Mouse (Mus musculus) thymus, adult 2 months (tissue): Measurements from ENCODE around the gene Eif4a3. TPM values are rescaled to one million over a fixed set of nuclear protein-coding genes. Genes with fewer than 3 reads are reported as not detected.

Experiments used
- DNase-seq: peaks from one replicate; pipeline ENCODE4 v3.0.0; 2021
- H3K27ac ChIP-seq: fragments of 200-500 bp; 2 replicates; pipeline ENCODE4 v1.5.1; 2012; ENCODE audit warnings: low read length, control low read depth; ENCODE audit not compliant: control insufficient read depth, insufficient read depth
- H3K27me3 ChIP-seq: fragments of 200-500 bp; 2 replicates; pipeline ENCODE4 v1.6.1; 2012; ENCODE audit warnings: mild to moderate bottlenecking, low read length, moderate library complexity, mixed read lengths; ENCODE audit not compliant: control insufficient read depth, insufficient read depth
- H3K36me3 ChIP-seq: fragments of 200-500 bp; 2 replicates; pipeline ENCODE4 v1.6.1; 2012; ENCODE audit warnings: mild to moderate bottlenecking, low read length, moderate library complexity; ENCODE audit not compliant: control insufficient read depth, insufficient read depth
- H3K4me1 ChIP-seq: fragments of 200-500 bp; replicated peaks from 2 replicates; pipeline ENCODE4 v1.6.1; 2012; ENCODE audit warnings: low read length; ENCODE audit not compliant: control insufficient read depth, insufficient read depth
- H3K4me3 ChIP-seq: fragments of 200-500 bp; 2 replicates; pipeline ENCODE4 v1.5.1; 2012; ENCODE audit warnings: mild to moderate bottlenecking, low read length, control low read depth, moderate library complexity; ENCODE audit not compliant: control insufficient read depth, insufficient read depth
- CTCF ChIP-seq: fragments of 200-500 bp; IDR thresholded peaks from 2 replicates; pipeline ENCODE4 v1.5.1; 2012; ENCODE audit warnings: mild to moderate bottlenecking, control low read depth, low read length, moderate library complexity, borderline replicate concordance; ENCODE audit not compliant: control insufficient read depth, poor library complexity, insufficient read depth; ENCODE audit errors: extremely low read depth
- POLR2A ChIP-seq: fragments of 200-500 bp; IDR thresholded peaks from 2 replicates; pipeline ENCODE4 v1.6.1; 2012; ENCODE audit warnings: mild to moderate bottlenecking, low read length, control low read depth, moderate library complexity; ENCODE audit not compliant: control insufficient read depth, poor library complexity, insufficient read depth; ENCODE audit errors: extremely low read depth
- WGBS: fragments of 180-500 bp; shearing (Covaris S2); methylation state at CpG from one replicate; pipeline ENCODE4 v1.1.7; 2018; 5-methylcytosine and 5-hydroxymethylcytosine counted together
- polyA plus RNA-seq: library from polyadenylated mRNA; depleted of rRNA; stranded (reverse); fragments of >200 nt; gene quantifications from 2 replicates; pipeline ENCODE4 v1.2.3, GENCODE M21; 2012

Gene Eif4a3
- polyA plus RNA-seq, 1 experiment, result 178 TPM

DNA sequence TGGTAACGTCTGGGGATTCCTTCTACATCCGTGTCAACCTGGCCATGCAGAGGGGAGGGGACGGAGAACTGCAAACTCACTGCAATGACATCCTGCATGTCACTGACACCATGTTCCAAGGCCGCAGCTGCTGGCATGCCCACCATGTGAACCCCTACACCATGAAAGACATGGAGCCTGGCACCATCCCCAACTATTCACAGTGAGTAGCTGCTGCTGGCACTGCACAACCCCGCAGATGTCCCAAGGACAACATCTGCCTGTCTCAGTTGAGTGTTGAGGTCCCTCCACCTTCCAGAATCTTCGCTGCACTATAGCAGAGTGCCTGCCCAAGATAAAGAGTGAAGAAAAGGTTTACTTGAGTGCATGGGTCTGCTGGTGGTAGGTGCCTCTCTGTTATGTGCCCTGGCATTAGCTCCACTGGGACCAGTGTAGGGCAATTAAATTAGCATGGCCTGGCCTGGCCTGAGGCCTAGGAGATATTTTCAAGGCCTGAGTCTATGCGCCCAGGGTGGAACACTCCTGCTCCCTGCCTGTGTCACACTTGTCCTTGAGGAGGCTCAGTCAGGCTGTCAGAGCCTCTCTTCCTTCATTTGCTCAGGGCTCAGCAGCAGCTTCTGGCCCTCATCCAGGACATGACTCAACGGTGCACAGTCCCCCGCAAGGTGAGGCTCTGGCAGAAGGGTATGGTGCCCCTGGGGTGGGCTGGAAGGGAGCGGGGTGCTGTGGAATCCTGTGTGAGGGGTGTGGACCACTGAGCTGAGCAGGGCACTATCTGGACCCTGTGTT lies 38.6 kb upstream of the Eif4a3 start:
- Histone ChIP-seq H3K4me3 (no peak overlapping the region), H3K27me3 (no peaks in the 10 kb centered on the region), H3K27ac (no peak overlapping the region), H3K4me1 (no peaks in the 10 kb centered on the region), H3K36me3 (no peaks in the 10 kb centered on the region)
- DNase-seq, result no peak
- no peak for TF ChIP-seq CTCF
- 86% methylated on average over 10 of the region's 10 CpGs for WGBS

GRCm38 (mm10) chr11:119331970-119332369 lies 32.1 kb upstream of the Eif4a3 start:
- Histone ChIP-seq H3K36me3 (no peaks in the 10 kb centered on the region), H3K27me3 (no peaks in the 10 kb centered on the region), H3K27ac (no peak overlapping the region), H3K4me3 (no peak overlapping the region), H3K4me1 (no peaks in the 10 kb centered on the region)
- WGBS, result 18% methylated on average over 3 of the region's 3 CpGs
- no peak for DNase-seq
- TF ChIP-seq CTCF (no peak), POLR2A (no peak)

GRCm38 (mm10) chr11:119330592-119330991 lies 30.7 kb upstream of the Eif4a3 start:
- DNase-seq, result no peak
- 76% methylated on average over 4 of the region's 4 CpGs for WGBS
- no peak overlapping the region for H3K4me3 ChIP-seq
- no peak overlapping the region for H3K27ac ChIP-seq
- TF ChIP-seq POLR2A, result no peak
- no peak for TF ChIP-seq CTCF
- H3K27me3 ChIP-seq, result no peaks in the 10 kb centered on the region
- H3K4me1 ChIP-seq, result no peaks in the 10 kb centered on the region
- H3K36me3 ChIP-seq, result no peaks in the 10 kb centered on the region

GRCm38 (mm10) chr11:119325068-119325467 lies 25.2 kb upstream of the Eif4a3 start:
- WGBS, result 97% methylated on average over 1 of the region's 1 CpGs

GRCm38 (mm10) chr11:119322521-119322920 lies 22.6 kb upstream of the Eif4a3 start:
- no peak overlapping the region for H3K27ac ChIP-seq
- 62% methylated on average over 13 of the region's 13 CpGs for WGBS
- TF ChIP-seq CTCF (no peak), POLR2A (no peak)
- H3K27me3 ChIP-seq, result no peaks in the 10 kb centered on the region
- H3K4me1 ChIP-seq, result no peaks in the 10 kb centered on the region
- H3K4me3 ChIP-seq, result no peak overlapping the region
- DNase-seq, result no peak
- H3K36me3 ChIP-seq, result no peaks in the 10 kb centered on the region

More at GRCm38 (mm10) chr11:119325068-119325467, 25.2 kb upstream of the Eif4a3 start:
- TF ChIP-seq CTCF (no peak), POLR2A (no peak)
- Histone ChIP-seq H3K36me3 (no peaks in the 10 kb centered on the region), H3K4me3 (no peak overlapping the region), H3K27ac (no peak overlapping the region), H3K27me3 (no peaks in the 10 kb centered on the region), H3K4me1 (no peaks in the 10 kb centered on the region)
- DNase-seq, result no peak

DNA sequence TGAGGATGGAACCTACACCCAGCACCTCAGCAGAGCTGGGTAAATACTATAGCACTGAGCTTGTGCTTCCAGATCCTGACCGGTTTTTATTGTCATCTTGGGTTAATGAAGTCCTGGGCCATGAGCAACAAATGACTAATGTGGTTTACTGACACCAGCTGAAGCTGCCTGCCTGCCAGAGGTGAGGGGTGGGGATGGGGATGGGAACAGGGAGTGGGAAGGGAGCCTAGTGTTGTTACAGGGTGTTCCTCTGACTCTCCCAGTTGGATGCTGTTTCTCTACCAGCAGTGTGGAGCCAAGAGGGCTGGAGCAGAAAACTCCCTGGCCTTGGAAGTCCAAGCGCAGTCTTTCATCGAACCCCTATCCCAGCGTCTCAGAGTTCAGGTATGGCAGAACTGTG lies 16.8 kb upstream of the Eif4a3 start:
- no peak overlapping the region for H3K27ac ChIP-seq
- TF ChIP-seq CTCF (no peak), POLR2A (no peak)
- no peaks in the 10 kb centered on the region for H3K27me3 ChIP-seq
- no peak overlapping the region for H3K4me3 ChIP-seq
- no peaks in the 10 kb centered on the region for H3K36me3 ChIP-seq
- no peaks in the 10 kb centered on the region for H3K4me1 ChIP-seq
- 93% methylated on average over 4 of the region's 4 CpGs for WGBS
- DNase-seq, result no peak
